Mouse (Mus musculus): ENCODE data around the gene Wasf2. TPM values are rescaled to one million over a fixed set of nuclear protein-coding genes. Genes with fewer than 3 reads are reported as not detected.
A peak's percentile ranks its signal among the peaks of the same experiment; 100 is the strongest.

The Wasf2 gene
- total and polyA plus RNA-seq, 2 experiments from 2014 or later: 18.3 to 26.0 TPM

DNA sequence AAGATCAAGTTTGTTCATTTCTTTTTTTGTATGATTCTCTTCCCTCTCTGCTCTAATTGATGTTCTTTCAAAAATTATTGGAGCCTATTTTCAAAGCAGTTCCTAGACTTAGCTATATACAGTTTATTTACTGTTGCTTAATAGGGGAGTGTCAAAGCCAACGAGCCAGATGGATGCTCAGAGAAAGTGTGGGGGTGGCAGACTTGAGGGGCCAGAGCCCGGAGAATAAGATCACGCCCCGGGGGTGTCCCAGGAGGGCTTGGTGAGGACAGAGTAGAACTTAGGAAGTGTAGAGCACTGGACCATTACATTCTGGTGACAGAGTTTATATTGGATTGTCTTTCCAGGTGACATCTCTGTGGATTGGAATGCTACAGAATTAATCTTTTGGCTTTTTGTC lies 30.5 kb downstream of the Wasf2 start:
- TF ChIP-seq CTCF (IDR thresholded peaks at IDR 0.05): no peak
- WGBS: 71% methylated on average over 4 of the region's 4 CpGs
- Histone ChIP-seq H3K4me3 (ENCODE audit: low read depth, low read length) (no peak overlapping the region), H3K4me1 (ENCODE audit: insufficient read depth, low read length) (no peaks in the 10 kb centered on the region), H3K9me3 (ENCODE audit: low read length) (no peaks in the 10 kb centered on the region), H3K4me2 (ENCODE audit: low read depth, low read length, poor library complexity, severe bottlenecking) (no peak overlapping the region), H3K27me3 (ENCODE audit: insufficient read depth, low read length) (no peaks in the 10 kb centered on the region), H3K27ac (ENCODE audit: low read depth, low read length) (no peak overlapping the region), H3K36me3 (ENCODE audit: insufficient read depth, low read length) (no peaks in the 10 kb centered on the region), H3K9ac (replicated peaks; ENCODE audit: low read length, poor library complexity, severe bottlenecking) (no peak overlapping the region)
- no peak for DNase-seq (ENCODE audit: low spot score)
- ATAC-seq (ENCODE audit: low FRiP score): no peak

DNA sequence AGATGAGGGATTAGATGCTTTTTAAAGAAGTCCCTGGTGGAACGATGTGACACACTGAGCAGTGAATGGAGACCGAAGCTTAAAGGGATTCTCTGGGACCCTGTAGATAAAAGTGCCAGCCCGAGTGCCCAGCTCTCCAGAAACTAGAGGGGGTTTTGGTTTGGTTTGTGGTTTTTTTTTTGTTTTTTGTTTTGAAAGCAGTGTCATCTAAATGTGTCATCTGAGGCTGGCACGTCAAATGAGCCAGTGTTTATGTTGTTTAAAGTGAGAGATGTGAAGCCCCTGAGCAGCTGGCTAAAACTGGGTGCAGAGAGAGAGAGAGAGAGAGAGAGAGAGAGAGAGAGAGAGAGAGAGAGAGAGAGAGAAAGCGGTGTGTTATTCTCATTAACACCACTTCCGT lies 31.9 kb downstream of the Wasf2 start:
- Histone ChIP-seq H3K4me2 (ENCODE audit: low read depth, low read length, poor library complexity, severe bottlenecking) (no peak overlapping the region), H3K9ac (replicated peaks; ENCODE audit: low read length, poor library complexity, severe bottlenecking) (no peak overlapping the region), H3K27ac (ENCODE audit: low read depth, low read length) (no peak overlapping the region), H3K4me3 (ENCODE audit: low read depth, low read length) (no peak overlapping the region), H3K9me3 (ENCODE audit: low read length) (no peaks in the 10 kb centered on the region), H3K36me3 (ENCODE audit: insufficient read depth, low read length) (no peaks in the 10 kb centered on the region), H3K27me3 (ENCODE audit: insufficient read depth, low read length) (no peaks in the 10 kb centered on the region), H3K4me1 (ENCODE audit: insufficient read depth, low read length) (no peaks in the 10 kb centered on the region)
- DNase-seq (ENCODE audit: low spot score) (no peak), ATAC-seq (ENCODE audit: low FRiP score) (no peak)
- WGBS: 57% methylated on average over 6 of the region's 6 CpGs
- no peak for TF ChIP-seq CTCF (IDR thresholded peaks at IDR 0.05)

DNA sequence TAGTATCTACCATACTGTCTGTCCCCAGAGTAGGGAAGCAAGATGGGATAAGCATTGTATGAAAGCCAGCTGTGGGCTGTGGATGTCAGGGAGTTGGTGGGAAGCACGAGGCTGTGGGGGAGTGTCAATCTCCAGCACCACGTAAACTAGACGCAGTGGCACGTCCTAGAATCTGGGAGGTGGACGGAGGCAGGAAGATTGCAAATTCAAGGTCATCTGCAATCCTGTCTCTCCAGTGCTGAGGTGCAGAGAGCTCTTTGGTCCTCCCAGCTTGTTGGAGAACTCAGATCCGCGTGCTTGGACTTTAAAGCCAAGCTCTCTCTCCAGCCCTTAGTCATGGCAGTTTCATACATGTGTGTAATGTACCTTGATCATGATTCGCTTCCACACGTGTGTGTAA lies 36.5 kb downstream of the Wasf2 start:
- Histone ChIP-seq H3K9me3 (ENCODE audit: low read length) (no peaks in the 10 kb centered on the region), H3K9ac (replicated peaks; ENCODE audit: low read length, poor library complexity, severe bottlenecking) (no peak overlapping the region), H3K4me1 (ENCODE audit: insufficient read depth, low read length) (no peaks in the 10 kb centered on the region), H3K36me3 (ENCODE audit: insufficient read depth, low read length) (no peaks in the 10 kb centered on the region), H3K27me3 (ENCODE audit: insufficient read depth, low read length) (no peaks in the 10 kb centered on the region), H3K27ac (ENCODE audit: low read depth, low read length) (no peak overlapping the region), H3K4me3 (ENCODE audit: low read depth, low read length) (no peak overlapping the region), H3K4me2 (ENCODE audit: low read depth, low read length, poor library complexity, severe bottlenecking) (no peak overlapping the region)
- no peak for ATAC-seq (ENCODE audit: low FRiP score)
- DNase-seq (ENCODE audit: low spot score): no peak
- WGBS: 91% methylated on average over 9 of the region's 9 CpGs
- TF ChIP-seq CTCF (IDR thresholded peaks at IDR 0.05): no peak

DNA sequence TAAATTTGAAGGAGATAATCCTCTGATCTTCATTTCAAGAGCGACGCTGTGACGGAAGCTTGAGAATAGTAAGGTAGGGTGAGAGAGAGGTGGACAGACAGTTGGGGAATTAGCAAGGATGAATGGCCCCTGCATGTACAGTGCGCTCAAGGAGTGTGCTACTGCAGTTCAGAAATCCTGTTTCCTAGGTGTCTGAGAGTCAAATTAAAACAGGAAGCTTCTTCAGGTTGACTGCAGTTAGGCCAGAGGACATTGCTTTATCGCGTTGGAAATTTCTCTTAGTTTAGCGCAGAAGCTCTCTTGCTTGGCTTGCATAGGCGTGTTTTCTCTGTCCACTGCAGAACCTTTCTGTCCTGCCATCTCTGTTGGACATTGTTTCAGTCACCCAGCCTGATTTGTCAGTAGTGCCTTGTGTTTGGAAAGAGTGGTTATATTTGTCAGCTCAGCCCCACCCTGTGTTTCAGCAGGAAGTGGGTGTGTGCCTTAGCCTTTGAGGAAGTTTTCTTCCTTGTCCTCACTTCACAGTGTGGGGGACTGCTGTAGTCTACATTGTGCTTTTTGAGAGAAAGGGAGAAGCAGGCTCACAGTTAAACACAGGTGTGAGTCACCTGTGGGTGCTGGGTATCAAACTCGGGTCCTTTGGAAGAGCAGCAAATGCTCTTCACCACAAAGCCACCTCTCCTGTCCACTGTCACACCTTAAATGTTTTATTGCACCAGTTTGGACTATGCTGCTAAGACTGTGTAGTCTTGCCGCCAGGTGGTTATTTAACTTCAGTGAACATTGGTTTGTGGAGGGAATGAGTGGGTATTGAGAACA lies 39.1 kb downstream of the Wasf2 start:
- Histone ChIP-seq H3K4me2 (ENCODE audit: low read depth, low read length, poor library complexity, severe bottlenecking) (no peak overlapping the region), H3K4me1 (ENCODE audit: insufficient read depth, low read length) (no peaks in the 10 kb centered on the region), H3K4me3 (ENCODE audit: low read depth, low read length) (no peak overlapping the region), H3K27me3 (ENCODE audit: insufficient read depth, low read length) (no peaks in the 10 kb centered on the region), H3K27ac (ENCODE audit: low read depth, low read length) (no peak overlapping the region), H3K36me3 (ENCODE audit: insufficient read depth, low read length) (no peaks in the 10 kb centered on the region), H3K9me3 (ENCODE audit: low read length) (no peaks in the 10 kb centered on the region), H3K9ac (replicated peaks; ENCODE audit: low read length, poor library complexity, severe bottlenecking) (no peak overlapping the region)
- ATAC-seq (ENCODE audit: low FRiP score) (no peak), DNase-seq (ENCODE audit: low spot score) (no peak)
- no peak for TF ChIP-seq CTCF (IDR thresholded peaks at IDR 0.05)
- 85% methylated on average over 10 of the region's 10 CpGs for WGBS

DNA sequence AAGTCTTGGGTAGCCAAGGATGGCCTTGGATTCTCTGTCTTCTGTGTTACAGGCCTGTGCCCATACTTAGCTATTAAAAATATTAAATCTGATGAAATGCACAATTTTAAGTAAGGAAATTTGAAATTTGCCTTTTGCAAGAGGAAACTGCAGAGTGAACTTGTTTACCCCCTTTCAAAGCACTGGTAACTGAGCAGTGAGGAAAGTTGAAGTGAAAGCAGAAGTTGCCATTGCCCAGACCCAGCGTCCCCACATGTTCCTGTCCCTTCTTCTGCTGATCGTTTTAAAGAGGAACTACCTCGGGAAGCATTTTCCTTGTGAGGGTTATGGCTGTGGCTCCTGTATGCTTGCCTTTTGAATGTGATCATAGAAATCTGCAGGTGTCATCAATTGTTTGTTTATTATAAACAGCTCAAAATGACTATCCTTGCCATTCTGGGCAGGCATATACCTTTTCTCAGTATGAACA lies 39.8 kb downstream of the Wasf2 start:
- H3K27ac ChIP-seq (ENCODE audit: low read depth, low read length): no peak overlapping the region
- no peak overlapping the region for H3K9ac ChIP-seq (replicated peaks; ENCODE audit: low read length, poor library complexity, severe bottlenecking)
- TF ChIP-seq CTCF (IDR thresholded peaks at IDR 0.05): no peak
- H3K4me3 ChIP-seq (ENCODE audit: low read depth, low read length): no peak overlapping the region
- no peaks in the 10 kb centered on the region for H3K36me3 ChIP-seq (ENCODE audit: insufficient read depth, low read length)
- H3K9me3 ChIP-seq (ENCODE audit: low read length): no peaks in the 10 kb centered on the region
- no peak overlapping the region for H3K4me2 ChIP-seq (ENCODE audit: low read depth, low read length, poor library complexity, severe bottlenecking)
- H3K4me1 ChIP-seq (ENCODE audit: insufficient read depth, low read length): no peaks in the 10 kb centered on the region
- ATAC-seq (ENCODE audit: low FRiP score) (no peak), DNase-seq (ENCODE audit: low spot score) (no peak)
- H3K27me3 ChIP-seq (ENCODE audit: insufficient read depth, low read length): no peaks in the 10 kb centered on the region
- 73% methylated on average over 3 of the region's 3 CpGs for WGBS

DNA sequence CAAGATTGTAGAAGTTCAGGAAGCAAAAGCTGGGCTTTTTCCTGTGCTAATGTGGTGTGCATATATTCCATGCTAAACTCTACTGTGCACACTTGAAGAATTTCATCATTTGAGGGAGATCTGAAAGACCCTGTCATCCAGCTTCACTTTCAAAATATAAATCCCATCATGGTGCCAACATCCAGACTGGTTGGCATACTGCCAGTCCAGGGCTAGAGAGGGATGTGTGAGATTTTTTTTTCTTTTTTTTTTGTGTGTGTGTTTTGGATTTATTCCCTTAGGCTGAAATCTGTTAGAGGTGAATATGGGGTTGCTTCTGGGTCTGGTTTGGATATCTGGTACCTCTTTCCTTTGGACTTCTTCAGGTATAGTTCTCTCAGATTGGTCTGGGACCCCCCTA lies 40.3 kb downstream of the Wasf2 start:
- H3K9ac ChIP-seq (replicated peaks; ENCODE audit: low read length, poor library complexity, severe bottlenecking): no peak overlapping the region
- no peak overlapping the region for H3K27ac ChIP-seq (ENCODE audit: low read depth, low read length)
- no peak for TF ChIP-seq CTCF (IDR thresholded peaks at IDR 0.05)
- no peaks in the 10 kb centered on the region for H3K27me3 ChIP-seq (ENCODE audit: insufficient read depth, low read length)
- no peaks in the 10 kb centered on the region for H3K36me3 ChIP-seq (ENCODE audit: insufficient read depth, low read length)
- H3K9me3 ChIP-seq (ENCODE audit: low read length): no peaks in the 10 kb centered on the region
- no peak overlapping the region for H3K4me3 ChIP-seq (ENCODE audit: low read depth, low read length)
- DNase-seq (ENCODE audit: low spot score): peak; percentile 31
- H3K4me2 ChIP-seq (ENCODE audit: low read depth, low read length, poor library complexity, severe bottlenecking): no peak overlapping the region
- ATAC-seq (ENCODE audit: low FRiP score): no peak
- 0 out of 2 replicates have a peak, but pooled peaks cover under 1% of the 10 kb centered on the region for H3K4me1 ChIP-seq (ENCODE audit: insufficient read depth, low read length)
